Mouse (Mus musculus) embryonic stem cell, embryonic (primary cell): ENCODE data around the gene Xpc.

Experiments
- CTCF ChIA-PET, 4 experiments: fragments of 300-600 bp in 2 of 4; fragments of 350-600 bp in 2 of 4; sonication (Branson Sonifier 250); formaldehyde crosslinking; loops; one replicate each; lab custom pipeline; 2022; ENCODE audit warnings: inconsistent platforms in 2 of 4; lab: Charles Lee
- POLR2A ChIA-PET, 4 experiments: fragments of 300-600 bp in 2 of 4; fragments of 350-600 bp in 2 of 4; sonication (Branson Sonifier 250); formaldehyde crosslinking; loops; one replicate each; lab custom pipeline; 2022; ENCODE audit warnings: antibody characterized with exemption in 4 of 4, inconsistent platforms in 1 of 4; lab: Charles Lee

Xpc gene

DNA sequence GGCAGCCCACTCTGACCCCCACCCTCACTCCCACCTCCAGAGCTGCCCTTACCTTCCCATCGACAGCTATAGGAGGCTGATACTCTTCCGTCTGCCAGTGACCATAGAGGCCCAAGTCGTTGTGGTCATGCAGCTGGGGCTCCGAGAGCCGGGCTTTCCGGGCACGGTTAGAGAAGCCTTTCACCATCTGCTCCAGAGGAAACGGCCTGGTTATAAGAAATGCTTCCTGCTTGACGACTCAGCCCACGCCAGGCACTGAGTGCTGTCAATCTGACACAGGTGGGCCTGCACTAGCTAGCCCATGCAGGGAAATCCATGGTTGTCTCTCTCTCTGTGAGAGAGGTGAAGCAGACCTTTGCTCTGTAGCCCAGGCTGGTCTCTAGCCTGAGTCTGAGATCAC, 22.6 kb downstream of the Xpc start:
- ChIA-PET CTCF (interaction anchor here in 1 of 4 experiments (1.4 kb wide), 1 partner anchor 16 kb away, joined by 3 read pairs; no protein-coding TSS in a partner anchor), POLR2A (interaction anchor here in 1 of 4 experiments (0.9 kb wide), 1 partner anchor 10 kb away, joined by 3 read pairs; no protein-coding TSS in a partner anchor)

GRCm38 (mm10) chr6:91491004-91491403, 24.7 kb downstream of the Xpc start:
- ChIA-PET POLR2A (interaction anchor here in 3 of 4 experiments (0.6 to 3.5 kb wide), 6 partner anchors 13 to 494 kb away, joined by 3 to 16 read pairs (median 6); no protein-coding TSS in a partner anchor), CTCF (no interaction called here)

GRCm38 (mm10) chr6:91489872-91490271, 25.8 kb downstream of the Xpc start:
- ChIA-PET CTCF (interaction anchor here in 1 of 4 experiments (1.0 kb wide), 1 partner anchor 20 kb away, joined by 4 read pairs; no protein-coding TSS in a partner anchor), POLR2A (interaction anchor here in 3 of 4 experiments (1.2 to 4.6 kb wide), 7 partner anchors 8 to 19 kb away, joined by 3 to 19 read pairs (median 8); partner anchors contain the start of genes Chchd4 (in 1 of the 3) and Tmem43 (in 1 of the 3))

- ChIA-PET POLR2A (interaction anchor here in 3 of 4 experiments (0.9 to 4.6 kb wide), 8 partner anchors 7 to 31 kb away, joined by 3 to 19 read pairs (median 5); partner anchors contain the start of genes Chchd4 (in 2 of the 3) and Tmem43 (in 2 of the 3)), CTCF (no interaction called here)
Measured at GRCm38 (mm10) chr6:91488496-91489212, 27.0 kb downstream of the Xpc start.

- ChIA-PET POLR2A (interaction anchor here in 2 of 4 experiments (0.8 to 4.6 kb wide), 5 partner anchors 9 to 72 kb away, joined by 3 to 19 read pairs (median 3); no protein-coding TSS in a partner anchor), CTCF (no interaction called here)
Measured at GRCm38 (mm10) chr6:91486736-91487453, 28.8 kb downstream of the Xpc start.

DNA sequence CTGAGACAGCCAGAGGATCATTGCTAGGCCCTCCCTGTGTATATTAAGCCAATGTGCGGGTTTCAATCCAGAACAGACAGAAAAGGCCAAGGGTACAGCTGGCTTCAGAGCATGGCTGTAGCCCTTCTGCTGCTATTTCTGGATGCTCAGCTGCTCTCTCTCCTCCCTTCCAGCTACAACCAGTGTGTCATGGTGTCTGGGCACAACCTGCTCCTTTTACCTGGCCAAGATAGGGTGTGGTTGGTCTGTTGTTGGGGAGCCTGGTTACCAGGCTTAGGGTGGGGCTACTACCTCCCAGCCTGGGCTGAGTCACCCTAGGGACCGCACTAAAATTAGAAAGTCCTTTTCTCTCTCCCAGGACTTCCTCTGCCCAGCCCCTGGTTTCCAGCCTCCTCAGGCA, 32.3 kb downstream of the Xpc start:
- CTCF ChIA-PET, result interaction anchor here in 1 of 4 experiments (0.8 kb wide), 1 partner anchor 26 kb away, joined by 4 read pairs; no protein-coding TSS in a partner anchor
- POLR2A ChIA-PET, result interaction anchor here in 3 of 4 experiments (0.7 to 3.3 kb wide), 9 partner anchors 7 to 31 kb away, joined by 3 to 12 read pairs (median 4); partner anchors contain the start of genes Chchd4 (in 2 of the 3) and Tmem43 (in 2 of the 3)

DNA sequence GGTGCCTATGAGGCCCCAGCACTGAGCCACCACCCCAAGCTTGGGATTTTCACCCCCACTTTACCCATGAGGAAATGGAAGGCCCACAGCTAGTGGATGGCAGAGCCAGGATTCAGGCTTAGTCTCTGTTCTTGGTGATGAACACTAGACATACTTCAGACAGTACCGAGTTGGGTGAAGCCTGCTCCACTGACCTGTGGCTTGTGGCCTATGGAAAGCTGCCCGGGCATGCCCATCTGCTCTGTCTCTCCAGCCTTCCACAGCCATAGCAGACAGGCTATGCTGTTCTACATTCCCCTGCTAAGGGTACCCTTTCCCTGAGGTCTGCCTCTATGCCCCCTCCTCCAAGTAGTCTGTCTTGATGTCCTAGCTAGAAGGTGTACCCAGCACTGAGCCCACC, 39.1 kb downstream of the Xpc start:
- CTCF ChIA-PET, result no interaction called here
- POLR2A ChIA-PET, result interaction anchor here in 2 of 4 experiments (0.8 to 13.7 kb wide), 15 partner anchors 8 to 41 kb away, joined by 3 to 259 read pairs (median 7); no protein-coding TSS in a partner anchor

GRCm38 (mm10) chr6:91474441-91475190, 41.1 kb downstream of the Xpc start:
- ChIA-PET CTCF (no interaction called here), POLR2A (interaction anchor here in 3 of 4 experiments (0.6 to 13.7 kb wide), 23 partner anchors 8 to 460 kb away, joined by 3 to 259 read pairs (median 4); no protein-coding TSS in a partner anchor)

DNA sequence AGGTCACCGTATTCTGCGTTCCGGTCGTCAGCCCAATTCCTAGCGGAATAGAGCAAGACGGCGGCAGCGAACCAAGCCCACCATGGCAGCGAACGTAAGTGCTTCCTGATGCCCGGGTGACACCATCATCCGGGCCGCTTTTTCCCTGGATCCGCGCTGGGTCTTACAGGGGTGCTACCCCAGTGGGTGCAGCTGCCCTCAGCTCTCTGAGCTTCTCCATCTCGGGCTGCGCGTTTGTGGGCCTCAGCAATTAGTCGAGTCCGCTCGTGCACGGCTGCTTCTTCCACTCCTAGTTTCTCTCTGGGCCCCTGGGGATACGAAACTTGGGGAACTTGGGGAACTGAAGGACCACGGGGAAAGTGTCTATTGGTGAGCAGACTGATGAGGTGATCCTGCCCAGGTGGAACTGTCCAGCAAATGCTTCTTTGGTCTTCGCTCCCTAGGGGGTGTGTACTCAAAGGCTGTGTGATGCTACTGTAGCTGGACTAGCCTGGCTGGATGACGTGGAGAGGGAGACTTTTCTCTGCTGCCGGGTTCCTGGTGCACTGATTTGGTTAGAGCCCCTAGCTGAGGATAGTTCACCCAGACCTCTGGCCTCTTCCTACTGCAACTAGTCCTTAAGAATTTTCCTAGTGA, 41.8 kb downstream of the Xpc start:
- ChIA-PET POLR2A (interaction anchor here (0.6 to 13.7 kb wide), 32 partner anchors 8 to 240 kb away, joined by 3 to 259 read pairs (median 4); no protein-coding TSS in a partner anchor), CTCF (interaction anchor here in 1 of 4 experiments (1.0 kb wide), 1 partner anchor 63 kb away, joined by 4 read pairs; the partner anchor contains the start of gene Wnt7a)

GRCm38 (mm10) chr6:91472868-91473804, 42.6 kb downstream of the Xpc start, which contains the start of the genes Chchd4 and Tmem43:
Chchd4 (minus strand) TSS chr6:91473546.
Tmem43 (plus strand) TSS chr6:91473703.
- ChIA-PET CTCF (interaction anchor here in 2 of 4 experiments (0.7 to 1.3 kb wide), 4 partner anchors 37 to 300 kb away, joined by 3 to 4 read pairs (median 4); partner anchors contain the start of gene Wnt7a (in 1 of the 2)), POLR2A (interaction anchor here (0.6 to 13.7 kb wide), 45 partner anchors 8 to 617 kb away, joined by 3 to 259 read pairs (median 4); partner anchors contain the start of genes Lsm3 (in 1 of the 4), Nr2c2 (in 1 of the 4), Nup210 (in 1 of the 4) and Xpc (in 1 of the 4))

- CTCF ChIA-PET, result interaction anchor here in 2 of 4 experiments (0.6 to 1.3 kb wide), 4 partner anchors 37 to 299 kb away, joined by 3 to 4 read pairs (median 4); no protein-coding TSS in a partner anchor
- POLR2A ChIA-PET, result interaction anchor here (0.6 to 13.7 kb wide), 28 partner anchors 8 to 618 kb away, joined by 3 to 259 read pairs (median 4); partner anchors contain the start of genes Lsm3 (in 1 of the 4), Nr2c2 (in 1 of the 4), Nup210 (in 1 of the 4) and Xpc (in 1 of the 4)
Measured at GRCm38 (mm10) chr6:91472319-91472718, 43.4 kb downstream of the Xpc start.

DNA sequence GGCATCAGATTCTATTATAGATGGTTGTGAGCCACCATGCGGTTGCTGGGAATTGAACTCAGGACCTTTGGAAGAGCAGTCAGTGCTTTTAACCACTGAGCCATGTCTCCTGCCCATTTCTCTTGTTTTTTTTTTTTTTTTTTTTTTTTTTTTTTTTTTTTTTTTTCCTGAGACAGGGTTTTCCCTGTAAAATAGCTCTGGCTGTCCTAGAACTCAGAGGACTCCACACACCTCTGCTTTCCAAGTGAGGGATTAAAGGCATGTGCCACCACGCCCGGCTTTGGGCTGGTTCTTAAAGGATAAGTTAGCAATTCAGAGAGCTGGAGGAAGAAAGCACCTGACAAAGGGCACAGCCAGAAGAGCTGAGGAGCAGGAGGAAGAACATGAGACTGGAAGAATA, 44.3 kb downstream of the Xpc start:
- POLR2A ChIA-PET, result interaction anchor here in 3 of 4 experiments (0.6 to 13.7 kb wide), 18 partner anchors 9 to 766 kb away, joined by 3 to 259 read pairs (median 6); partner anchors contain the start of genes Lsm3 (in 1 of the 3) and Xpc (in 1 of the 3)
- CTCF ChIA-PET, result interaction anchor here in 3 of 4 experiments (0.6 to 1.3 kb wide), 6 partner anchors 8 to 653 kb away, joined by 3 to 6 read pairs (median 4); no protein-coding TSS in a partner anchor

GRCm38 (mm10) chr6:91470712-91471111, 45.0 kb downstream of the Xpc start:
- CTCF ChIA-PET, result no interaction called here
- POLR2A ChIA-PET, result interaction anchor here in 2 of 4 experiments (0.7 to 13.7 kb wide), 4 partner anchors 8 to 30 kb away, joined by 6 to 259 read pairs (median 40); no protein-coding TSS in a partner anchor

- CTCF ChIA-PET, result interaction anchor here in 1 of 4 experiments (1.4 kb wide), 1 partner anchor 181 kb away, joined by 3 read pairs; no protein-coding TSS in a partner anchor
- POLR2A ChIA-PET, result interaction anchor here in 3 of 4 experiments (1.0 to 13.7 kb wide), 13 partner anchors 8 to 47 kb away, joined by 3 to 259 read pairs (median 5); no protein-coding TSS in a partner anchor
Measured at GRCm38 (mm10) chr6:91467106-91467505, 48.6 kb downstream of the Xpc start.

- POLR2A ChIA-PET, result interaction anchor here in 2 of 4 experiments (0.7 to 13.7 kb wide), 9 partner anchors 7 to 52 kb away, joined by 3 to 259 read pairs (median 7); no protein-coding TSS in a partner anchor
Measured at GRCm38 (mm10) chr6:91465756-91466155, 49.9 kb downstream of the Xpc start.

More at GRCm38 (mm10) chr6:91465756-91466155, 49.9 kb downstream of the Xpc start:
- CTCF ChIA-PET, result interaction anchor here in 1 of 4 experiments (1.1 kb wide), 1 partner anchor 43 kb away, joined by 3 read pairs; no protein-coding TSS in a partner anchor
